Mouse (Mus musculus): ENCODE data around the gene Cgref1.

Gene Cgref1

GRCm38 (mm10) chr5:30918691-30919090 is 26.7 kb downstream of the Cgref1 start:
- no peak for DNase-seq (ENCODE audit: extremely low read depth, insufficient read length, low spot score)

DNA sequence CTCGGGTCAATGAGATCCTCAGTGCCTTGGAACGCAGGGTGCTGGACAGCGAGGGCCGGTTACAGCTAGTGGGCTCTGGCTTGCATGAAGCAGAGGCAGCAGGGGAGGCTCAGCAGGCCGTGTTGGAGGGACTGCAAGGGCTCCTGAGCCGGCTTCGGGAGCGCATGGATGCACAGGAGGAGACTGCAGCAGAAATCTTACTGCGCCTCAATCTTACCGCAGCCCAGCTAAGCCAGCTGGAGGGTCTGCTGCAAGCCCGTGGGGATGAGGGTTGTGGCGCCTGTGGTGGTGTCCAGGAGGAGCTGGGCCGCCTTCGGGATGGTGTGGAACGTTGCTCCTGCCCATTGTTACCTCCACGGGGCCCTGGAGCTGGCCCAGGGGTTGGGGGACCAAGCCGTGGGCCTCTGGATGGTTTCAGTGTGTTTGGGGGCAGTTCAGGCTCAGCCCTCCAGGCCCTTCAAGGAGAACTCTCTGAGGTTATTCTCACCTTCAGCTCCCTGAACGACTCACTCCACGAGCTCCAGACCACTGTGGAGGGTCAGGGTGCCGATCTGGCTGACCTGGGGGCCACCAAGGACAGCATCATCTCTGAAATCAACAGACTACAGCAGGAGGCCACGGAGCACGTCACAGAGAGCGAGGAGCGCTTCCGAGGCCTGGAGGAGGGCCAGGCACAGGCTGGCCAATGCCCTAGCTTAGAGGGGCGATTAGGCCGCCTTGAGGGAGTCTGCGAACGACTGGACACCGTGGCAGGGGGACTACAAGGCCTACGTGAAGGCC is 27.3 kb downstream of the Cgref1 start:
- no peak for DNase-seq (ENCODE audit: extremely low read depth, insufficient read length, low spot score)

DNA sequence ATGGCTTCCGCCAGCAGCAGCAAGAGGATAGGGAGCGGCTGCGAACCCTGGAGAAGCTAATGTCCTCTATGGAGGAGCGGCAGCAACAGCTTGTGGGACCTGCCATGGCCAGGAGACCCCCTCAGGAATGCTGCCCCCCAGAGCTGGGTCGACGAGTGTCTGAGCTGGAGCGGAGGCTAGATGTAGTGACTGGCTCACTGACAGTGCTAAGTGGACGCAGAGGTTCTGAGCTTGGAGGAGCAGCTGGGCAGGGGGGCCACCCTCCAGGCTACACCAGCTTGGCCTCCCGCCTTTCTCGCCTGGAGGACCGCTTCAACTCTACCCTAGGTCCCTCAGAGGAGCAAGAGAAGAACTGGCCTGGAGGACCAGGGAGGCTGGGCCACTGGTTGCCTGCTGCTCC is 28.0 kb downstream of the Cgref1 start:
- no peak for DNase-seq (ENCODE audit: extremely low read depth, insufficient read length, low spot score)

- no peak for DNase-seq (ENCODE audit: extremely low read depth, insufficient read length, low spot score)
Measured at GRCm38 (mm10) chr5:30916841-30917240, 28.6 kb downstream of the Cgref1 start.

- DNase-seq (ENCODE audit: extremely low read depth, insufficient read length, low spot score), result peak; percentile 71
Measured at GRCm38 (mm10) chr5:30915974-30916433, 29.4 kb downstream of the Cgref1 start.

DNA sequence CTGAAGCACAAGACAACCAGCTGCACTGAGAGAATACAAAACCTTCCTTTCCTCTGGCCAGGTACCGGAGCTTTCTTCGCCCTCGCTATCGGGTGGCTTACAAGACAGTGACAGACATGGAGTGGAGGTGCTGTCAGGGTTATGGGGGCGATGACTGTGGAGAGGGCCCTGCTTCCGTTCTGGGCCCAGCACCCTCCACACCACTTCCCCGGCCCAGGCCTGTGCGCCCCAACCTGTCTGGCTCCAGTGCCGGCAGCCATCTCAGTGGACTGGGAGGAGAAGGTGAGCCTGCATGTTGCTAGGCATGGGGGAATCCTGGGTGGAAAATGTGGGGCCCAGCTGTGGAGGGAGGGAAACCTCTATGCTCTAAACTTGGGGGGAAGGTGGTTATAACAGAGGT is 29.9 kb downstream of the Cgref1 start:
- no peak for DNase-seq (ENCODE audit: extremely low read depth, insufficient read length, low spot score)

GRCm38 (mm10) chr5:30914849-30915248 is 30.5 kb downstream of the Cgref1 start:
- no peak for DNase-seq (ENCODE audit: extremely low read depth, insufficient read length, low spot score)

DNA sequence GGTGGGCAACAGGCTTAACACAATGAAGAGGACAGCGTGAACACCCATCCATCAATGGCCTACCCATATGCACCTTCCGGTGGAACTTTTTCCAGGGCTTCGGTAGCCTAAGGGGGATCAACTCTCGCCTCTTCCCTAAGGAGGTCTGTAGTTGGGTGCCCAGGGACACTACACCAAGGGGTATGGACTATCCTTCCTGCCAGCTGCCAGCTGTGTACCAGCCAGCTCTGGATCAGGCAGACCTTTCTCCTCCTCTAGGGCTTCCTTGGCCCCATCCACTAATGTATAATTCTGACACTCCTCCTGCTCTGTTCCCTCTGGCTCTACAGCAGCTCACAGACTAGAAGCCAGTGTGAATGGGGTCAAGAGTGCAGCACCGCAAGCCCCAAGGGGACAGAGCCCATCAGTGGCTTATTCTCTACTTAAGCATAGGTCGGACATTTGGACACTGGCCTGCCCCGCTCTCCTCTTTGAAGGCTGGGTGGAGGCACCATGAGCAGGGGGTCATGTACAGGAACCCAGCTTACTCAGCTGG is 31.2 kb downstream of the Cgref1 start:
- peak; percentile 45 for DNase-seq (ENCODE audit: extremely low read depth, insufficient read length, low spot score)

- peak; percentile 96 for DNase-seq (ENCODE audit: extremely low read depth, insufficient read length, low spot score)
Measured at GRCm38 (mm10) chr5:30913060-30913841, 32.1 kb downstream of the Cgref1 start, which contains the start of gene Emilin1. Gene Emilin1 (plus strand): TSS chr5:30913402.

DNA sequence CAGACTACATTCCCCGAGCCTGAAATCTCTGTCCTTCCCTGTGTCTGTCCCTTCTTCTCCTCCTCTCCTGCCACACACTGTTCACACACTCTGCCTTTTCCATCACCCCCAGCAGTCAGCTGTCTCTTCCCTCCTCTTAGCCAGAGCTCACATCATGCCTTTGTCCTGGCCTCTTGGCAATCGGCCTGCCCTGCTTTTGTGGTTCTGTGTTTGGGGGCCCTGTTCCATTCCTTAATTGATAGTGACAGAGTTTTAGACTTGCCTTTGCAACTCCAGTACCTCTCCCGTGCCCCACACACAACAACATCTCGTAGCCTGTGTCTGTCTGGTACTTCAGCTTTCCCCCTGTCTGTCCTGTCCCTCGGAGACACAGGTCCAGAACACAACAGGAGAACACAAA is 33.2 kb downstream of the Cgref1 start:
- DNase-seq (ENCODE audit: extremely low read depth, insufficient read length, low spot score), result no peak

- peak; percentile 75 for DNase-seq (ENCODE audit: extremely low read depth, insufficient read length, low spot score)
Measured at GRCm38 (mm10) chr5:30910481-30910880, 34.9 kb downstream of the Cgref1 start.

DNA sequence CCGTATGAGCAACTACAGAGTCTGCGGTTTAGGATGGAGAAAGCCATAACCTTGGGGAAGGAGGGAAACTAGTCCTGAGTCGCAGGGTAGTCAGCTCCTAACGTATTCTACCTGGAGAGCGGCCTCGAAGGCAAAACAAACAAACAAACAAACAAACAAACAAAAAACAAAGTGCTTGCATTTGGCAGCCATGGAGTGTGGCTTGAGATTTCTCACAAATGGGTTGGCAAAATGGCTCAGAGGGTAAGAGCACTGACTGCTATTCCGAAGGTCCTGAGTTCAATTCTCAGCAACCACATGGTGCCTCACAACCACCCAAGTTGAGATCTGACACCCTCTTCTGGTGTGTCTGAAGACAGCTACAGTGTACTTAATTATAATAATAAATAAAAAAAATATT is 35.5 kb downstream of the Cgref1 start:
- DNase-seq (ENCODE audit: extremely low read depth, insufficient read length, low spot score), result no peak

DNA sequence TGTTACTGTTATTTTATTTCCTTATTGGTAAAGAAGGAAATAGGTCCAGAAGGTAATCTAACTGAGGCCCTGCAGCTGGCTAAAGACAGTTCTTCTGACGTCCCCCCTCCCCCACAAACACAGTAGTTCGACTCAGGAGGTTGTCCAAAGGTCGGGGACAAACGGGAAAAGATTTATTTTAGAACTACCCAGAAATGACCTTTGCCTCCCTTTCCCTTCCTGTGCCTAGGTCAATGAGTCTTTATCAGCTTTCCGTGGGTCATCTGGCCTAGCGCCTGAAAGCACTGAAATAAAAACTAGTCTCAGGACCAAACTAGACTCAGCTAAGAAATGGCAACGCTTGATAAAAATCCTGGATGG is 36.1 kb downstream of the Cgref1 start:
- DNase-seq (ENCODE audit: extremely low read depth, insufficient read length, low spot score), result no peak

GRCm38 (mm10) chr5:30908426-30909299 is 36.7 kb downstream of the Cgref1 start:
- peak; percentile 56 for DNase-seq (ENCODE audit: extremely low read depth, insufficient read length, low spot score)

- DNase-seq (ENCODE audit: extremely low read depth, insufficient read length, low spot score), result peak; percentile 98
Measured at GRCm38 (mm10) chr5:30907413-30908059, 37.9 kb downstream of the Cgref1 start, which contains the start of gene Ost4. Gene Ost4 (minus strand): TSS chr5:30907788.

DNA sequence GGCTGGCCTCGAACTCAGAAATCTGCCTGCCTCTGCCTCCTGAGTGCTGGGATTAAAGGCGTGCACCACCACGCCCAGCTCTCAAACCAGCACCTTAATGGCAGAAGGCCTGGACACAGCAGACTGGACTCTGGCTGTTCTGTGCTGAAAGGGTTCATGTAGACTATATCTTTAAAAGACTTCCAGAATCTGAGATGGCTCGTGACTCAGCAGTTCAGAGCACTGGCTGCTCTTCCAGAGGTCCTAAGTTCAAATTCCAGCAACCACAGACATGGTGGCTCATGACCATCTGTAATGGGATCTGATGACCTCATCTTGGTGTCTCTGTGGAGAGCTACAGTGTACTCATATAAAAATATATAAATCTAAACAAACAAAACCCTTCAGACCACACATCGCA is 43.5 kb downstream of the Cgref1 start:
- peak; percentile 81 for DNase-seq (ENCODE audit: extremely low read depth, insufficient read length, low spot score)

GRCm38 (mm10) chr5:30890375-30890774 is 55.0 kb downstream of the Cgref1 start:
- no peak for DNase-seq (ENCODE audit: extremely low read depth, insufficient read length, low spot score)

DNA sequence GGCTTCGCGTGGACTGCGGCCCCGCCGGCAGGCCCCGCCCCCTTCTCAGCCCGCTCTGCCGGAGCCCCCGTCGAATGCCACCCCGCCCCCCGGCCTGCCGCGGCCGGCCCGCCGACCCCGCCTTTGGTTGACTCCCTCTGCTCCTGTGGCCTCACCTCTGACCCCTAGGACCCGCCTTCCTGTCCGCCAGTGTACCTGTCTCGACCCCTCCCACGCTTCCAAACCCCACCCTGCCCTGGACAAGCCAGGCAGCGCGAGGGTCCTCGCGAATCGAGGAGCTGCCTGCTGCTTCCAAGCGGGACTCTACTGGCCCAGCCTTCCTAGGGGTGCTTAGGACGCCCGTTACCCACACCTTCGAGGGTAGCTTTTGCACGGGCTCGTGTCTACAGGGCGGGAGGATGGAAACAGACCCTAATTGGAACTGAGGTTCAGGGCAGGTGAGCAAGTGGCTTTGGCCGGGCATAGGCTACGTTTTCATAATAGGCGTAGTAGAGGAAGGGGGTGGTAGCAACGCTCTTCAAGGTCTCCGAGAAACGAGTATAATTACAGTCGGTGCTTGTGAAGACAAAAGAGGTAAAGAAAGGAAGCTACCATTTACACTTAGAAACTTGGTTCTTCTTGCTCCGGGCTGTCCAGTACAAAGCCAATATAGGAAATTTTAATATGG is 56.2 kb downstream of the Cgref1 start:
- no peak for DNase-seq (ENCODE audit: extremely low read depth, insufficient read length, low spot score)

GRCm38 (mm10) chr5:30888337-30889087 is 56.9 kb downstream of the Cgref1 start, which contains the start of gene Agbl5:
Gene Agbl5 (plus strand): TSS chr5:30888694.
- peak; percentile 93 for DNase-seq (ENCODE audit: extremely low read depth, insufficient read length, low spot score)
